In genomic region chr11:74572459-74573061, GRCm38 (mm10) we compare ENCODE assay signal across 8 mouse cellular contexts. TPM values are rescaled to one million over a fixed set of nuclear protein-coding genes. Genes with fewer than 3 reads are reported as not detected.
DNase-seq lines count a peak whose midpoint lies in the region; ATAC-seq and TF ChIP-seq lines count a peak whose summit lies in the region.

No protein-coding gene starts in this region.

- H3K4me1 ChIP-seq in liver, embryonic 13.5 days (replicated peaks) = peaks cover 96% of the 10 kb centered on the region
- peaks cover 36% of the 10 kb centered on the region for H3K4me1 ChIP-seq in small intestine, adult 2 months (ENCODE audit: control insufficient read depth, insufficient read depth, insufficient read length, low read length)
- H3K4me1 ChIP-seq in hindbrain, embryonic 10.5 days (replicated peaks) = peaks cover 11% of the 10 kb centered on the region
- no peaks in the 10 kb centered on the region for H3K4me1 ChIP-seq in forebrain, embryonic 11.5 days (replicated peaks; ENCODE audit: control insufficient read depth, insufficient read depth, low read length)

- H3K4me3 ChIP-seq in liver, embryonic 13.5 days (replicated peaks) = peak overlapping the region; percentile 46
- H3K4me3 ChIP-seq in small intestine, adult 2 months (ENCODE audit: low read depth, low read length) = peak overlapping the region; percentile 32
- no peak overlapping the region for H3K4me3 ChIP-seq in hindbrain, embryonic 10.5 days
- no peak overlapping the region for H3K4me3 ChIP-seq in forebrain, embryonic 11.5 days (ENCODE audit: low read depth, low read length)

- no peaks in the 10 kb centered on the region for H3K9me3 ChIP-seq in liver, embryonic 13.5 days (replicated peaks)
- H3K9me3 ChIP-seq in hindbrain, embryonic 10.5 days = no peaks in the 10 kb centered on the region
- H3K9me3 ChIP-seq in forebrain, embryonic 11.5 days (ENCODE audit: control insufficient read depth, low read length) = no peaks in the 10 kb centered on the region

- 25% methylated on average over 6 of the region's 6 CpGs for WGBS in liver, embryonic 13.5 days (ENCODE audit: insufficient replicate concordance)
- 59% methylated on average over 6 of the region's 6 CpGs for WGBS in small intestine, adult 2 months
- 74% methylated on average over 6 of the region's 6 CpGs for WGBS in hindbrain, embryonic 10.5 days
- 71% methylated on average over 6 of the region's 6 CpGs for WGBS in forebrain, embryonic 11.5 days

- peak overlapping the region; percentile 79 for H3K4me2 ChIP-seq in liver, embryonic 13.5 days
- H3K4me2 ChIP-seq in forebrain, embryonic 11.5 days (ENCODE audit: low read depth, low read length, severe bottlenecking) = no peak overlapping the region

- TF ChIP-seq POLR2A in small intestine, adult 2 months (IDR thresholded peaks at IDR 0.05; ENCODE audit: low read depth, low read length) = no peak; the same call in 1 of the 2 replicates

- DNase-seq in adrenal gland, adult (ENCODE audit: inconsistent age in 2 of 2, low spot score in 1 of 2) = peak; percentile 28 to 57
- DNase-seq in adrenal gland, adult 18-20 months (ENCODE audit: low spot score in 2 of 2) = no peak
- peak; percentile 53 for DNase-seq in c-Kit-negative CD71-positive TER-119-positive erythroid progenitor cells, embryonic 14.5 days (ENCODE audit: low read depth, low spot score)
- DNase-seq in liver, embryonic 13.5 days = peak; percentile 73
- no peak for DNase-seq in right cerebral cortex, adult 2 months (ENCODE audit: low spot score in 2 of 2)
- no peak for DNase-seq in hindbrain, embryonic 10.5 days (ENCODE audit: low spot score)
- DNase-seq in forebrain, embryonic 11.5 days (ENCODE audit: low spot score) = no peak

- TF ChIP-seq CTCF in small intestine, adult 2 months (IDR thresholded peaks at IDR 0.05; ENCODE audit: extremely low read depth, insufficient read length, insufficient replicate concordance, low read depth, low read length) = no peak

- peak overlapping the region; percentile 99 for H3K27ac ChIP-seq in liver, embryonic 13.5 days
- peak overlapping the region; percentile 19; the same call in 1 of the 2 replicates for H3K27ac ChIP-seq in small intestine, adult 2 months (ENCODE audit: insufficient read depth, low read depth, low read length)
- no peak overlapping the region for H3K27ac ChIP-seq in hindbrain, embryonic 10.5 days
- H3K27ac ChIP-seq in forebrain, embryonic 11.5 days (ENCODE audit: low read depth, low read length) = no peak overlapping the region

- H3K27me3 ChIP-seq in liver, embryonic 13.5 days = no peaks in the 10 kb centered on the region
- H3K27me3 ChIP-seq in small intestine, adult 2 months (ENCODE audit: control insufficient read depth, insufficient read depth, low read length) = no peaks in the 10 kb centered on the region
- H3K27me3 ChIP-seq in hindbrain, embryonic 10.5 days (ENCODE audit: insufficient read depth, poor library complexity, severe bottlenecking) = no peaks in the 10 kb centered on the region
- H3K27me3 ChIP-seq in forebrain, embryonic 11.5 days (ENCODE audit: control insufficient read depth, insufficient read depth, low read length) = no peaks in the 10 kb centered on the region

- no peaks in the 10 kb centered on the region for H3K36me3 ChIP-seq in liver, embryonic 13.5 days
- no peaks in the 10 kb centered on the region for H3K36me3 ChIP-seq in small intestine, adult 2 months (ENCODE audit: control insufficient read depth, insufficient read depth, low read length)
- H3K36me3 ChIP-seq in hindbrain, embryonic 10.5 days = no peaks in the 10 kb centered on the region
- no peaks in the 10 kb centered on the region for H3K36me3 ChIP-seq in forebrain, embryonic 11.5 days (ENCODE audit: control insufficient read depth, insufficient read depth, low read length)

- ATAC-seq in liver, embryonic 13.5 days (ENCODE audit: low read depth) = peak; percentile 83
- no peak for ATAC-seq in forebrain, embryonic 11.5 days (replicated peaks; ENCODE audit: low FRiP score)

- peak overlapping the region; percentile 74 for H3K9ac ChIP-seq in liver, embryonic 13.5 days
- no peak overlapping the region for H3K9ac ChIP-seq in forebrain, embryonic 11.5 days (ENCODE audit: low read length)

RNA-seq across cellular contexts. Expression of gene Rap1gap2, which starts 38.2 kb away (rescaled TPM):
- total RNA-seq in adrenal gland, adult 18-20 months (2021) = 10 to 100 TPM in 1 of 2 experiments, 1 to 10 TPM in 1; 8.2 to 10.9 TPM
- polyA plus RNA-seq in liver, embryonic 13.5 days (2015; fragmentation: Nextera tagmentation; extraction: Ambion mirVana) = 0.77 and 0.82 TPM in 2 replicates
- 10.5 and 18.4 TPM in 2 replicates for polyA plus RNA-seq in small intestine, adult 2 months (2012; rRNA removed)
- 1.5 and 1.6 TPM in 2 replicates for polyA plus RNA-seq in hindbrain, embryonic 10.5 days (2016; fragmentation: Nextera tagmentation; extraction: Ambion mirVana)
- polyA plus RNA-seq in forebrain, embryonic 11.5 days (2014; fragmentation: Nextera tagmentation; extraction: Ambion mirVana) = 1.3 and 1.8 TPM in 2 replicates

RNA-seq across cellular contexts. Expression of gene Ccdc92b, which starts 46.8 kb away (rescaled TPM):
- total RNA-seq in adrenal gland, adult 18-20 months (2021) = 1 to 10 TPM; 3.0 to 3.7 TPM
- 7.6 and 8.3 TPM in 2 replicates for polyA plus RNA-seq in liver, embryonic 13.5 days (2015; fragmentation: Nextera tagmentation; extraction: Ambion mirVana)
- polyA plus RNA-seq in small intestine, adult 2 months (2012; rRNA removed) = 0.42 and 0.77 TPM in 2 replicates
- polyA plus RNA-seq in hindbrain, embryonic 10.5 days (2016; fragmentation: Nextera tagmentation; extraction: Ambion mirVana) = 0.61 and 1.2 TPM in 2 replicates
- polyA plus RNA-seq in forebrain, embryonic 11.5 days (2014; fragmentation: Nextera tagmentation; extraction: Ambion mirVana) = 1.5 and 2.0 TPM in 2 replicates

Comparison
In these comparisons a context has a peak if more than half of its experiments do, and no peak if none do; other contexts are left out.
1. DNase-seq: peak in adrenal gland, adult (2 of 2), c-Kit-negative CD71-positive TER-119-positive erythroid progenitor cells, embryonic 14.5 days (single experiment) and liver, embryonic 13.5 days (single experiment); none in adrenal gland, adult 18-20 months (0 of 2), right cerebral cortex, adult 2 months (0 of 2), hindbrain, embryonic 10.5 days (single experiment) and forebrain, embryonic 11.5 days (single experiment).
2. H3K27ac ChIP-seq: peak in liver, embryonic 13.5 days (single experiment) and small intestine, adult 2 months (single experiment); none in hindbrain, embryonic 10.5 days (single experiment) and forebrain, embryonic 11.5 days (single experiment).
3. H3K4me3 ChIP-seq: peak in liver, embryonic 13.5 days (single experiment) and small intestine, adult 2 months (single experiment); none in hindbrain, embryonic 10.5 days (single experiment) and forebrain, embryonic 11.5 days (single experiment).